Mouse (Mus musculus): ENCODE data around the gene Vps13a. TPM values are rescaled to one million over a fixed set of nuclear protein-coding genes. Genes with fewer than 3 reads are reported as not detected.
"Not testable (repeated sequence)": the region's sequence is repeated elsewhere in the genome, so short reads cannot be mapped to it uniquely, and the experiment has no call there.

Gene Vps13a
- polyA plus RNA-seq, 1 experiment from 2014 or later = 8.5 TPM

GRCm38 (mm10) chr19:16757439-16757838, 23.3 kb downstream of the Vps13a start:
- not testable (repeated sequence) for ATAC-seq (ENCODE audit: insufficient number of reproducible peaks, low FRiP score); H3K9ac ChIP-seq; H3K4me2 ChIP-seq; H3K4me3 ChIP-seq; H3K27me3 ChIP-seq (replicated peaks); H3K27ac ChIP-seq (ENCODE audit: poor library complexity, severe bottlenecking); H3K36me3 ChIP-seq; H3K9me3 ChIP-seq (replicated peaks); H3K4me1 ChIP-seq (replicated peaks)
- 81% methylated on average over 9 of the region's 9 CpGs for WGBS

DNA sequence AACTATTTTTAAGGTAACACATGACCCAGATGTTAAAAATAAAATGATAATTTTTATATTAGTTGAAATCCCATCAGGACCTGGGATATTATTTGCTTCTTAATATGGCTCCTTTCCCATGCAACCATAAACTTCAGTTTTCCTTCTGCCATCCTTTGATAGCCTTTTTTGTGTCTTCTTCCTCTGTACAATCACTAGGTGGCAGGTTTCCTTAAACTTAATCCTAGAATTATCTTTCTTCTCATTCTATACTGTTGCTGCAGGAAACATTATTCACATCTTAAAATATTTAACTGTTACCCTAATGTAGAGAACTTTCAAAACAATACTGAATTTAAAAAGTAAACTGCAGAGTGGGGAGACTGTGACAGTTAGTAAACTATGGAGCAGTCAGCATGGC, 24.9 kb downstream of the Vps13a start:
- no peaks in the 10 kb centered on the region for H3K27me3 ChIP-seq (replicated peaks)
- no peaks in the 10 kb centered on the region for H3K9me3 ChIP-seq (replicated peaks)
- no peak overlapping the region for H3K9ac ChIP-seq
- ATAC-seq (ENCODE audit: insufficient number of reproducible peaks, low FRiP score) = no peak
- no peak overlapping the region for H3K27ac ChIP-seq (ENCODE audit: poor library complexity, severe bottlenecking)
- no peak overlapping the region for H3K4me3 ChIP-seq
- no peaks in the 10 kb centered on the region for H3K4me1 ChIP-seq (replicated peaks)
- H3K36me3 ChIP-seq = peaks cover 9% of the 10 kb centered on the region
- H3K4me2 ChIP-seq = no peak overlapping the region

DNA sequence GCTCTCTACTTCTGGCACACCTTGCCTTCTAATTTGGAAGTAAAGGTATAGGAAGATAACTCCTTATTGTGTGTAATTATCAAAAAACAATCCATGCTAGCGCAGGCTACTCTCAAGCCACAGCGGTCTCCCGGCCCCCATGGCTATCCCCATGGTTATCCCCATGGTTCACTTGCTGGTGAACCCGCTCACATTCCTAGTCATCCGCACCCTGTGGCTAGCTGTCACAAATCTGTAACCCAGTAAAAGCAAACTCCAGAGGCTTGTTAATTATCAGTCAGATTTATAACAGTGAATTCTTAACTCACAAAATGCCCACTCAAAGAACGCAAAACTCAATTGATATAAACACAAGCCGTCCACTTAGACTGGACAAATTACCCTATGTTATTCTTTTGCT, 25.5 kb downstream of the Vps13a start:
- WGBS = 93% methylated on average over 7 of the region's 7 CpGs
- no peaks in the 10 kb centered on the region for H3K27me3 ChIP-seq (replicated peaks)
- H3K9ac ChIP-seq = no peak overlapping the region
- H3K36me3 ChIP-seq = peaks cover 9% of the 10 kb centered on the region
- no peak for ATAC-seq (ENCODE audit: insufficient number of reproducible peaks, low FRiP score)
- no peaks in the 10 kb centered on the region for H3K4me1 ChIP-seq (replicated peaks)
- H3K27ac ChIP-seq (ENCODE audit: poor library complexity, severe bottlenecking) = no peak overlapping the region
- H3K4me2 ChIP-seq = no peak overlapping the region
- H3K9me3 ChIP-seq (replicated peaks) = no peaks in the 10 kb centered on the region
- H3K4me3 ChIP-seq = no peak overlapping the region

DNA sequence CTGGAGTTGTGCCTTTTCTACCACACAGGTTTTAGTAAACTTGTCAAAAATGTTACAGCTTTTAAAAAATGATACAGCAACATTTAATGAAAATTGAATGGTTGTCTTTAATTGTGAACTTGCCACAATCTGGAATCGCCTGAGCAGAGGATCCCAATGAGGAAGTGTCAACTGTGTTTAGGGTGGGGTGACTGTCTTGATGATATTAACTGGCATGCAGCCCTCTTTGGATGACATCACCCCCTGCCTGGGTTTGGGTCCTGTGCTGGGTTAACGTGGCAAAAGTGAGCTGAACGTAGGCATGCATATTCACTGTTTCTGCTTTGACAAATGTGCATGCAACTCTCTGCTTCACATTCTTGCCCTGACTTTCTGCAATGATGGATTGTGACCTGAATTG, 27.6 kb downstream of the Vps13a start:
- no peak overlapping the region for H3K4me3 ChIP-seq
- no peak overlapping the region for H3K9ac ChIP-seq
- H3K9me3 ChIP-seq (replicated peaks) = no peaks in the 10 kb centered on the region
- no peak overlapping the region for H3K4me2 ChIP-seq
- no peaks in the 10 kb centered on the region for H3K4me1 ChIP-seq (replicated peaks)
- ATAC-seq (ENCODE audit: insufficient number of reproducible peaks, low FRiP score) = no peak
- WGBS = 76% methylated on average over 3 of the region's 3 CpGs
- no peaks in the 10 kb centered on the region for H3K27me3 ChIP-seq (replicated peaks)
- peaks cover 9% of the 10 kb centered on the region for H3K36me3 ChIP-seq
- H3K27ac ChIP-seq (ENCODE audit: poor library complexity, severe bottlenecking) = no peak overlapping the region

DNA sequence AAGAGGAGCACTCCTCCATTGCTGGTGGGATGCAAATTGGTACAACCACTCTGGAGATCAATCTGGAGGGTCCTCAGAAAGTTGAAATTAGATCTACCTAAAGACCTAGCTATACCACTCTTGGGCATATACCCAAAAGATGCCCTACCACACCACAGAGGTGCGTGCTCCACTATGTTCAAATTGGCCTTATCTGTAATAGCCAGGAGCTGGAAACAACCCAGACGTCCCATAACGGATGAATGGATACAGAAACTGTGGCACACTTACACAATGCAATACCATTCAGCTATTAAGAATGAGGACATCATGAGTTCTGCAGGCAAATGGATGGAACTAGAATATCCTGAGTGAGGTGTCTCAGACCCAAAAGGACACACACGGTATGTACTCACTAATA, 43.9 kb downstream of the Vps13a start:
- no peak for ATAC-seq (ENCODE audit: insufficient number of reproducible peaks, low FRiP score)
- Histone ChIP-seq H3K27me3 (replicated peaks) (no peaks in the 10 kb centered on the region), H3K36me3 (0 out of 2 replicates have a peak, but pooled peaks cover 6% of the 10 kb centered on the region), H3K4me3 (no peak overlapping the region), H3K9me3 (replicated peaks) (no peaks in the 10 kb centered on the region), H3K4me1 (replicated peaks) (peaks cover 4% of the 10 kb centered on the region), H3K4me2 (no peak overlapping the region), H3K27ac (ENCODE audit: poor library complexity, severe bottlenecking) (no peak overlapping the region), H3K9ac (no peak overlapping the region)
- 82% methylated on average over 4 of the region's 4 CpGs for WGBS

DNA sequence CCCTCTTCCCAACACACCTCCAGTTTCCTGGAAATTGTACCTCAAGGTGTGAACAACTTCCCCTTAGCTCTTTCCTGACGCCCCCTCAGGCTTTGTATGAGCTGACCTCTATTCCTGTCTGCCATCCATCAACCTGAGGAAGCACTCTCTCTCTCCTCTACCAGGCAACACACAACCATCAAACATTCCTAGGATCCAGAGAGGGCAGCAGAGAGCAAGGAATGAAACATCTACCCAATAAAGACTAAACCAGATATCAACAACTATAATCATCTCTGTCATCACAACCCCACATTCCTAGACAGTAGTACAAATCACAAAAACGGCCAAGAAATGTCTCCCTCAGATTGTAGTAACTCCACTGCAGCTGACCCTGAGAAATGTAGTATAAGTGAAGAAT, 52.0 kb downstream of the Vps13a start:
- Histone ChIP-seq H3K4me2 (no peak overlapping the region), H3K27me3 (replicated peaks) (no peaks in the 10 kb centered on the region), H3K4me3 (no peak overlapping the region), H3K36me3 (peaks cover 9% of the 10 kb centered on the region; the same call in 1 of the 2 replicates), H3K4me1 (replicated peaks) (no peaks in the 10 kb centered on the region), H3K27ac (ENCODE audit: poor library complexity, severe bottlenecking) (no peak overlapping the region), H3K9me3 (replicated peaks) (no peaks in the 10 kb centered on the region), H3K9ac (no peak overlapping the region)
- no peak for ATAC-seq (ENCODE audit: insufficient number of reproducible peaks, low FRiP score)
- 40% methylated on average over 2 of the region's 2 CpGs for WGBS

DNA sequence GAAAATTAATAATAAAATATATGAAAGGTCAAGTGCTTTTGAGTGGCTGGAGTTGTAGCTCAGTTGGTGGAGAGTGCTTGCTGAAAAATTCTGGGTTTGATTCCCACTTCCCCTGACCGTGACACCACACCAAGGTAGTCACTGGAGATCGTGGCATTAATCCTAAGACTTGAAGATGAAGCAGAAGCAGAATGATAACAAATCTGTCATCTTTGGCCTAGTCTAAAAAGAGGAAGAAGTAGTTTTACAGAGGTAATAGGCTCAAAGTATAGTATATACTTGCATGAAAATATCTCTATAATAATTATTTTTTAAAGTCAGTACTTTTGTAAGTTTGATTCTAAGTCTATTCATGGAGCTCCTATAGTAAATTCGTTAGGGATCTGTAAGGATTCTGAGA, 65.5 kb downstream of the Vps13a start:
- Histone ChIP-seq H3K27me3 (replicated peaks) (no peaks in the 10 kb centered on the region), H3K9ac (no peak overlapping the region), H3K36me3 (peaks cover 5% of the 10 kb centered on the region), H3K4me3 (no peak overlapping the region), H3K9me3 (replicated peaks) (no peaks in the 10 kb centered on the region; the same call in 1 of the 2 replicates), H3K4me1 (replicated peaks) (no peaks in the 10 kb centered on the region), H3K4me2 (no peak overlapping the region), H3K27ac (ENCODE audit: poor library complexity, severe bottlenecking) (no peak overlapping the region)
- ATAC-seq (ENCODE audit: insufficient number of reproducible peaks, low FRiP score) = no peak
- WGBS = 90% methylated on average over 3 of the region's 3 CpGs

GRCm38 (mm10) chr19:16701790-16702189, 78.9 kb downstream of the Vps13a start:
- 93% methylated on average over 1 of the region's 1 CpGs for WGBS

GRCm38 (mm10) chr19:16684922-16685321, 95.8 kb downstream of the Vps13a start:
- WGBS = 88% methylated on average over 4 of the region's 4 CpGs
- no peak overlapping the region for H3K27ac ChIP-seq (ENCODE audit: poor library complexity, severe bottlenecking)
- H3K9ac ChIP-seq = no peak overlapping the region
- no peak for ATAC-seq (ENCODE audit: insufficient number of reproducible peaks, low FRiP score)
- H3K9me3 ChIP-seq (replicated peaks) = no peaks in the 10 kb centered on the region
- H3K4me3 ChIP-seq = no peak overlapping the region
- H3K27me3 ChIP-seq (replicated peaks) = no peaks in the 10 kb centered on the region
- no peaks in the 10 kb centered on the region for H3K36me3 ChIP-seq
- no peak overlapping the region for H3K4me2 ChIP-seq
- no peaks in the 10 kb centered on the region for H3K4me1 ChIP-seq (replicated peaks)

More at GRCm38 (mm10) chr19:16701790-16702189, 78.9 kb downstream of the Vps13a start:
- no peaks in the 10 kb centered on the region for H3K36me3 ChIP-seq
- H3K27me3 ChIP-seq (replicated peaks) = no peaks in the 10 kb centered on the region
- H3K4me2 ChIP-seq = no peak overlapping the region
- H3K27ac ChIP-seq (ENCODE audit: poor library complexity, severe bottlenecking) = no peak overlapping the region
- H3K9ac ChIP-seq = no peak overlapping the region
- no peaks in the 10 kb centered on the region for H3K9me3 ChIP-seq (replicated peaks)
- H3K4me1 ChIP-seq (replicated peaks) = no peaks in the 10 kb centered on the region
- no peak overlapping the region for H3K4me3 ChIP-seq
- no peak for ATAC-seq (ENCODE audit: insufficient number of reproducible peaks, low FRiP score)

DNA sequence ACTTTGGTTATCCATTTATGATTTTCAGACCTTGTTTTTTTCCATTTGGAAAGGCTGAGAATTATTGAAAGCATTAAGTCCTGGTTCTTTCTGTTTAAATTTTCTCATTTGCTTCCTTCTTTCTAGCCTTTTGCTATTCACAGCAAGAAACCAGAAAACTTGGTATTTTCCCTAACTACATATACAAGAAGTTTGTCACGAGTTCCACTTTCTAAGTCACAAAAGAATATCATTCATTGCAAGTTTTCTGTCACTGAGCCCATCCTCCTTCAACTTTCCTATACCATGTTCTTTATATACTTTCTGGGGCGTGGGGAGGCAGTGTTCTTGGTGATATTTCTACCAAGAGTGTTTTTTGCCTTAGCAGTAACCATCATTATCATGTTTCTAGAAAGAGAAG, 96.5 kb downstream of the Vps13a start:
- no peak for ATAC-seq (ENCODE audit: insufficient number of reproducible peaks, low FRiP score)
- H3K4me1 ChIP-seq (replicated peaks) = no peaks in the 10 kb centered on the region
- no peak overlapping the region for H3K27ac ChIP-seq (ENCODE audit: poor library complexity, severe bottlenecking)
- H3K9me3 ChIP-seq (replicated peaks) = no peaks in the 10 kb centered on the region
- no peaks in the 10 kb centered on the region for H3K27me3 ChIP-seq (replicated peaks)
- 78% methylated on average over 2 of the region's 2 CpGs for WGBS
- H3K4me3 ChIP-seq = no peak overlapping the region
- no peak overlapping the region for H3K9ac ChIP-seq
- H3K36me3 ChIP-seq = no peaks in the 10 kb centered on the region
- no peak overlapping the region for H3K4me2 ChIP-seq

GRCm38 (mm10) chr19:16625610-16626395, 154.9 kb downstream of the Vps13a start:
- Histone ChIP-seq H3K4me3 (0 out of 2 replicates have a peak overlapping the region, but pooled peaks have one; percentile 13), H3K4me1 (replicated peaks) (peaks cover 10% of the 10 kb centered on the region), H3K27me3 (replicated peaks) (no peaks in the 10 kb centered on the region), H3K9ac (0 out of 2 replicates have a peak overlapping the region, but pooled peaks have one; percentile 24), H3K4me2 (peak overlapping the region; percentile 53), H3K27ac (ENCODE audit: poor library complexity, severe bottlenecking) (no peak overlapping the region), H3K9me3 (replicated peaks) (no peaks in the 10 kb centered on the region), H3K36me3 (no peaks in the 10 kb centered on the region)
- ATAC-seq (ENCODE audit: insufficient number of reproducible peaks, low FRiP score) = peak; percentile 88
- WGBS = 11% methylated on average over 14 of the region's 14 CpGs

DNA sequence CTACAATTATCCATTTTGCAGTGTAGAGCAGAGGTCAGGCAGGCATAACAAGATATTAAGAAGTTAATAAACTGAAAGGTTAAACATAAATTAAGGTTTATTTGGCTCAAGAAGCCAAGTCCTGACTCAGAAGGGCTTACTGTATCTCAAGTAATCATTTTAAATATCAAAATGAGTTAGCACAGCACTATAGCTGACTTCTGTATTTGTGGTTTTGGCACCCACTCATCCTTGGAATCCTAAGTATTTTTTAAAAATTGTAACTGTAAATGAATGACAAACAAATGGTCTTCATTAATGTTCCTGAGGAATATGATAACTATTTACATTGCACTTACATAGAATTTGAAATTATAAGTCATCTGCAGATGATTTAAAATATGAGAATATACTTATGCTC, 155.7 kb downstream of the Vps13a start:
- Histone ChIP-seq H3K27ac (ENCODE audit: poor library complexity, severe bottlenecking) (no peak overlapping the region), H3K27me3 (replicated peaks) (no peaks in the 10 kb centered on the region), H3K4me2 (no peak overlapping the region), H3K36me3 (no peaks in the 10 kb centered on the region), H3K9ac (no peak overlapping the region), H3K4me1 (replicated peaks) (peaks cover 10% of the 10 kb centered on the region), H3K4me3 (no peak overlapping the region), H3K9me3 (replicated peaks) (no peaks in the 10 kb centered on the region)
- ATAC-seq (ENCODE audit: insufficient number of reproducible peaks, low FRiP score) = no peak
